Mouse (Mus musculus) myocyte (in vitro differentiated cells): ENCODE measurements around the gene Naa15.

ENCODE experiments used
- CEBPB ChIP-seq: IDR thresholded peaks from 2 replicates; pipeline ENCODE4 v1.6.1; 2011; ENCODE audit warnings: mild to moderate bottlenecking, moderate library complexity; ENCODE audit not compliant: poor library complexity, insufficient read depth, severe bottlenecking
- E2F4 ChIP-seq: IDR thresholded peaks from one replicate; pipeline ENCODE4 v1.6.1; 2011; ENCODE audit warnings: mild to moderate bottlenecking, control low read depth, moderate library complexity; ENCODE audit not compliant: insufficient read depth
- MYOD1 ChIP-seq, 3 experiments: IDR thresholded peaks; one replicate each; pipeline ENCODE4 v1.6.1; 2011; ENCODE audit warnings: control low read depth in 2 of 3, low read depth in 2 of 3, mild to moderate bottlenecking in 2 of 3, moderate library complexity in 1 of 3; ENCODE audit not compliant: insufficient read length in 2 of 3, control insufficient read depth in 1 of 3
- POLR2A ChIP-seq: IDR thresholded peaks from one replicate; pipeline ENCODE4 v1.6.1; 2011; ENCODE audit warnings: low read depth, mild to moderate bottlenecking, control low read depth, moderate library complexity; ENCODE audit not compliant: insufficient read length
- POLR2AphosphoS2 ChIP-seq: IDR thresholded peaks from one replicate; pipeline ENCODE4 v1.6.1; 2011; ENCODE audit warnings: low read depth, control low read depth; ENCODE audit not compliant: insufficient read length
- REST ChIP-seq: IDR thresholded peaks from one replicate; pipeline ENCODE4 v1.6.1; 2011; ENCODE audit warnings: mild to moderate bottlenecking, control low read depth, moderate library complexity; ENCODE audit not compliant: insufficient read depth, insufficient read length
- TCF12 ChIP-seq: IDR thresholded peaks from one replicate; pipeline ENCODE4 v1.6.1; 2011; ENCODE audit warnings: mild to moderate bottlenecking, control low read depth; ENCODE audit not compliant: poor library complexity, insufficient read depth, severe bottlenecking
- TCF3 ChIP-seq: IDR thresholded peaks from one replicate; pipeline ENCODE4 v1.6.1; 2011; ENCODE audit warnings: low read depth, control low read depth; ENCODE audit not compliant: insufficient read length
- USF1 ChIP-seq: IDR thresholded peaks from one replicate; pipeline ENCODE4 v1.6.1; 2011; ENCODE audit warnings: low read depth, mild to moderate bottlenecking, control low read depth, moderate library complexity

DNA sequence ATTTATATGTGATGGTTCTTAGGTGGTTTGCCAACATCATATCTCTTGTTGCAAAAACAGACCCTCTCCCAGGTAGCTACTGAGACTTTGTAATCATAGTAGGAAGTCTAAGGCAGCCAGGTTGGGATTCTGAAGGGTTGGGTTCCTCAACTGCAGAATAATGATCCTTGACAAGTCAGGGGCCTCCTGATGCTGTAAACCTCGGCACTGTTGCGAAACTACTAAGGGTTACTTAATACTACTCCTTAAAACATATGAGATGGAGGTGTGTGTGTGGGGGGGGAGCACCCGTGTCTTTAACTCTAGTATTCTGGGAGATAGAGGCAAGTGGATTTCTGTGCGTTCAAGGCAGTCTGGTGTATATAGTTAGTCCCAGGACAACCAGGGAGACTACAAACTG is 70.4 kb downstream of the Naa15 start:
- no peak for TF ChIP-seq E2F4
- no peak for TF ChIP-seq POLR2A
- peak; percentile 64 for TF ChIP-seq CEBPB
- TF ChIP-seq TCF12: no peak
- TF ChIP-seq USF1: no peak
- TF ChIP-seq POLR2AphosphoS2: no peak
- no peak for TF ChIP-seq REST
- TF ChIP-seq TCF3: no peak
- no peak for TF ChIP-seq MYOD1 (IDR thresholded peaks at IDR 0.05; ENCODE audit: control insufficient read depth in 1 of 3, insufficient read length in 2 of 3, low read depth in 2 of 3)
